Mouse (Mus musculus): ENCODE results near the gene Rap1gds1. TPM values are rescaled to one million over a fixed set of nuclear protein-coding genes. Genes with fewer than 3 reads are reported as not detected.

The Rap1gds1 gene
- polyA plus RNA-seq, 1 experiment from 2014 or later, result 99.7 TPM

Other genes starting within 250 kb of the Rap1gds1 start
- gene Stpg2, start 130.5 kb upstream of the Rap1gds1 start, polyA plus RNA-seq (2015; fragmentation: Nextera tagmentation; extraction: Ambion mirVana), result not detected in 2 replicates

Data from neural tube, embryonic 13.5 days (tissue).